Mouse (Mus musculus): ENCODE measurements at regions not wholly inside any gene's neighbourhood (a gene's known extent, or its start where the extent isn't known, plus 50 kb on each side); places are given as distances from the start of the nearest gene placed in this dataset.
A peak's percentile ranks its signal among the peaks of the same experiment; 100 is the strongest.

DNA sequence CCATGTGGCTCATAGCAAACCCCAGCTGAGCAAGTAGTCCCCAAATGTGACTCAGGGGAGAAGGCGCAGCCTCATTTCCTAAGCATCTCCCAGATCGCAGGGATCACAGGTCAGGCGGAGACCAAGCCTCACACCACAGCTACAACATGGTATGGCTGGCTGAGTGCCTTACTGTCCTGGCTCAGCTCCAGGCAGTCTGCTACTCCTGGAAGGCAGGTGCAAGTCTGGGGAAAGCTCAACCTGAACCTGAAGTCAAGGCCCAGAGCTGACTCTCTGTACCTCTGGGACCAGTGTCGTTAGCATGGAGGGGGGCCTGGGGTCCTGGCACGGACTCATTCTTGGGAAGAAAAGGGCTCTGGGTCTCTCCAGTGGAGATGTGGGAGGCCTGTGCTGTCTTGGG is 113.0 kb upstream of the A530016L24Rik start:
- DNase-seq (ENCODE audit: low spot score in 2 of 2) = no peak

DNA sequence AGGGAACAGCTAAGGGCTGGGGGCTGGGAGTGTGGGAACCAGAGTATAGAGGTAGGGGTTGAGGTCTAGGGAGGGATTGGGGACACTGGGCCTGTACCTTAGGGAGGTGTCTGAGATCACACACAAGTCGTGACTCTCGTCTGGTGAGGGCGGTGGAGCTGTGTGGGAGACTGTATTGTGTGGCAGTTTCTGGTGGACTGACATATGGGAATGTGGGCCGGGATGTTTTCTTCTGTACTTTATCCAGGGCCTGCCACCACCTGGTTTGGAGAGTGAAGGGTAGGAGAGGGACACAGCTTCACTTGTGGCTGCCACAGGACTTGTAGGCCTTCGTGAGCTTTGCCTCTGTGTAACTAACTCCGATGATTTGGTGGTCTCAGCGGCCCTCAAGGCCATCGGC is 112.5 kb upstream of the A530016L24Rik start:
- DNase-seq (ENCODE audit: low spot score in 2 of 2) = no peak

DNA sequence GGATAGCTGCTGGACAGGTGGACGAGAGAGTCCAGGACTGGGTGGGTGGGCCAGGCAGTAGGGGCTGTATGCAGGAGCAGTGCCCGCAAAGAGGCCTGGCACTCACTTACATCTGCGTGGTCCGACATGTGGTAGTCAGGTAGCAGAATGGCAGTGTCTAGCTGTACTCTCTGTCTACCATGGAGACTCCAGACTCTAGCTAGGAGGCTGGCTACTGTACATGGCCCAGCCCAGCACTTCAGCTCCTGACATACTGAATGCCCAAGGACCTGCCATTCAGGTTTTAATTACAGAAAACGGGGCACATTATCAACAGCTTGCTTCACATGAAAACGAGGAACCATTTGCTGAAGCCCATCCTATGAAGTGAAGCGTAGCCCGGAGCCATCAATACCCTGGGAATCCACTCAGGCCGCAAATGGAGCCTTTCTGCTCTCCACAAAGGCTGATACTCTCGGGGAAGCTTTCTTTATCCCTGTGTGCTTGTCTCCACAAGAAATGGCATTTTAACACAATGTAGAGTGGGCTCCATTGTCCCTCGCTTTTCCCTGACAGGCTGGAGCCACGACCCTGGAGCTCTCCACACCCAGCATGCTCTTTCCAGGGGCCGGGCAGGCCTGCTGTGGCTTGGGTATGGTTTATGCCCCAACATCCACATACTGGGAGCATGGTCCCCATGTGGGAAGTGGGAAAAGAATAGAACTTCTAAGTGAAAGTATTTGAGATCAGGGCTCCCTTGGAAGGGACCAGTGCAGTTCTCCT is 110.6 kb upstream of the A530016L24Rik start:
- no peak for DNase-seq (ENCODE audit: low spot score in 2 of 2)

DNA sequence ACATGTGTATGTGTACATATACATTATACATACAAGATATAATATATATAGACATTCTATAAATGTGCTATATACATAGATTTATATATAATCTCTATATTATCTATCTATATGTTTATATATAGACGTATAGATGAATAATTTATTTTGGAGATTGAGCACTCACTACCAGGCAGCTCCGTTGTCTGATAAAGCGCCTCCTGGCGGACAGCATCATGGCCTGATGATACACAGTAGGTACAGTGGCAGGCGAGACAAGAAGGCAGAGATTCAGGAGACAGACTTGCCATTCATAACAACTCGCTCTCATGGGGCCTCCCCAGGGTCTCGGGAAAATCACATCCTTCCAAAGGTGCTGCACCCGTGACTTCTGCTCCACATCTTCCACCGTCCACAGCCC is 101.4 kb upstream of the A530016L24Rik start:
- no peak for DNase-seq (ENCODE audit: low spot score in 2 of 2)

DNA sequence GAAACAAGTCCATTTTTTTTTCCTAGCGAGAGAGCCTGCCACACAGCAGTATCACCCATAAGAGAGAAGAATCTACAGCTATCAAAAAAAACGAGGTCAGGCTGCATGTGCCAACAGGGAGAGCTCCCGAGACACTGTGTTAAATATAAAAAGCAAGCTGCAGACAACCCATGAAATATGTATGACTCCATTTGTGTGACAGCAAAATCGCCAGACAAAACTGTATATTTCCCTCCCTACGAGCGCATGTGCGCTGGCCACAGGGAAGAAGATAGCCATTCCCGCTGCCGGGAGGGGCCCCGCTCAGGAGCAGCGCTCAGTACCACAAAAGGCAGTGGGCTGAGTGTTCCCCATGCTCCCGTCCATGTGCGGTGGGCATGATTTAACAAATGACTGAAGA is 93.3 kb upstream of the A530016L24Rik start:
- DNase-seq (ENCODE audit: low spot score in 2 of 2) = no peak

DNA sequence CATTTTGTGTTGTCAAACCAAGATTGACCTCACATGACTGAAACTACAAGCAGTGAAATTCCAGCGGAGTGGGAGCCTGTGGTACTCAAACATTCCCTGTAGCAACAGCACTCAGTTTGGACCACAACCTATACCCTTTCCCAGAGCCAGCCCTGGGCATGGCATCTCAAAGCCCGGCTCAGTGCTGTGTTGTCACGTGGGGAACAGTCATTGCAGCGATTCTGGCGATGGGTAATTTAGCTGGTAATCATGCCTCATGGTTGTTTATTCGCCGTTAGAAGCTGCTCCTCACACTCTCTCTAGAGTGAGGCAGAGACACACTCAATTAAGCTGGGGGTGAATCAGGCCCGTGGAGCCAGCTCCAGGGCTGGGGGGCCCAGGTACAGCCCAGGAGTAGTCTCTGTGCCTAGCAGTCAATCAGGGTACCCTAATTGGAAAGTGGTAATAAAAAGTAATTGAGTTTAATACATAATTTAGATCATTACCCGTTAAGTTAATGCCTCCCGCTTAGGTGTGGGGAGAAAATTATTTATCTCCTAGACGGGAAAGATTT is 85.5 kb upstream of the A530016L24Rik start:
- no peak for DNase-seq (ENCODE audit: low spot score in 2 of 2)

DNA sequence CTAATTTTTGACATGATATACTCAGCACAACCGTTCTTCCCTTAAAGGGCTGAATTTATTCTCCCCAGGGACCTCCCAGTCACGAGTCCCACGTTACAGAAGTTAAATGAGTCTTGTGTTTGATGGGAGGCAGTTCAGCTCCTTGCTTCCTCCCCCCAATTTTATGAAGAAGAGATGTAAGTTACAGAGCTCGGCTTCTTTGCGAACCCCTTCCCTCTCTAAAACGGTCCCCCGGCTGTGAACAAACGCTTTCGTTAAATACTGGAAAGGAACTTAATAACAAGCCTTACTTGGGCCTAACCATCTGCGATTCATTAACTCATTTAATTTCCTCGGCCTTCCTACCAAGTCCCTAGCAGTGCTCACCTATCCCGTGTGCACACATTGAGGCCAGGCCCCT is 84.9 kb upstream of the A530016L24Rik start:
- DNase-seq (ENCODE audit: low spot score in 2 of 2) = no peak

DNA sequence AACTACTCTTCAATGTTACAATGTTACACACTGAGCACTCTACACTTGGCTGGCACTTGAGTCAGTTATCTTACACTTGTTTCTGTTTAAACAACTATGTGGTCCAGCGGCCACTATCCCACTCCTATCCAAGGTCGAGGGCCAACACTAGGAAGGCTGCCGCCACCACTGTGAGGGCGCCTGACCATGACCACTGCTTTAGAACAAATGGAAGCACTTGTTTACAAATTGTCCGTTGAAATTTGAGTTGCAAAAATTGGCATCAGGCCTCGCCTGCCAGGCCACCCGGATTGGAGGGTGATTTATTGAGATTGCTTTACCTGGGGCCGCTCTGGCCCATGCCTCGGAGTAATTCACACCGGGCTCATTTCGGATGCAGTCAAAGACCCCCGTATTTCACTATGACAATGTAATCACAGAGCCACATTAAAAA is 83.5 kb upstream of the A530016L24Rik start:
- no peak for DNase-seq (ENCODE audit: low spot score in 2 of 2)

DNA sequence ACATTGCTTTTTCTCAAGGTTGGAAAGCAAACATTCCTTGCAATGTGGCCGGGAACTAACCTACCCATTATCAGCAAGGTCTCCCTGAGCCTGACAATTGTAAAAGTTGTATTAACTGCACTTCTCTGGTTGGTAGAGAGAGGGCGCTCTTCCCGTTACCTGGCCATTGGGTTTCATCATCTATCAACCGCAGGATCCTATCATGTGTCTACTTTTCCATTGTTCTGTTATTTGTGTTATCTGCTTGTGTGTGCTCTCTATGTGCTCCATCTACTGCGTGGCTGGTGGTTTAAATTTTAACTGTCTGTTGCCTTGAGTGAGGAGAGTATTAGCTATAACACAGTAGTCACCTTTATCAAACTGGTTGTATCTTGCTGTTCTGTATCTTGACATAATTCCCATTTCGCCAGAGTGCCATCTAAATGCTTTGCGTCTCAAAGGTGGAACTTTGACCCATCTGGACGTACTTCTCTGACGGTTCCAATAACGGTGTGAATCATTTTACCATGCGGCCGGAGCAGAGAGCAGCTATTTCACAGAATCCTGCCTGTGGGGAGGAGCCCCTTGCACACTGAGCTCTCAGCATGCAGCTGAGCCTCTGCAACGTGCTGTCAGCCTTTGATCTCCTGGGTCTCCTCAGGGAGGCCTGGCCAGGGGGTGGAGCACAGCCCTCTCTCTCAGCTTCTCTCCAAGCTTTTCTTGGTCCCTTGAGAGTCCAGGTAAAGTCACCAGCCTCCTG is 77.5 kb upstream of the A530016L24Rik start:
- DNase-seq (ENCODE audit: low spot score in 2 of 2) = no peak

DNA sequence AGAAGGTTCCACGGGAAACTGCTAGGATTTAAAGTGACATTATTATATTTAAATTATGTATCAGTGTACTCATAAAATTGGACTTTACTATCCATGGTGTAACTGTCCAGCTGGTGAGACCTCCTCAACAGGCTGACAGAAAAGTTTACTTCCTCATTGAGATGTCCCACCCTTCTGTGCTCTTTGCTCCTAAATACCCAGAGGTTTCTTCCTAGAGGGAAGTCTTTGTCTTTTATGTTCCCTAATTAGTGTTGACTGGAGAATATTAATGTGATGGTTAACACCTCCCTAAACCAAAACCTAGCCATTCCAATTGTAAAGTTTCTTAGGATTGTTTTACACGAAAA is 76.9 kb upstream of the A530016L24Rik start:
- no peak for DNase-seq (ENCODE audit: low spot score in 2 of 2)

DNA sequence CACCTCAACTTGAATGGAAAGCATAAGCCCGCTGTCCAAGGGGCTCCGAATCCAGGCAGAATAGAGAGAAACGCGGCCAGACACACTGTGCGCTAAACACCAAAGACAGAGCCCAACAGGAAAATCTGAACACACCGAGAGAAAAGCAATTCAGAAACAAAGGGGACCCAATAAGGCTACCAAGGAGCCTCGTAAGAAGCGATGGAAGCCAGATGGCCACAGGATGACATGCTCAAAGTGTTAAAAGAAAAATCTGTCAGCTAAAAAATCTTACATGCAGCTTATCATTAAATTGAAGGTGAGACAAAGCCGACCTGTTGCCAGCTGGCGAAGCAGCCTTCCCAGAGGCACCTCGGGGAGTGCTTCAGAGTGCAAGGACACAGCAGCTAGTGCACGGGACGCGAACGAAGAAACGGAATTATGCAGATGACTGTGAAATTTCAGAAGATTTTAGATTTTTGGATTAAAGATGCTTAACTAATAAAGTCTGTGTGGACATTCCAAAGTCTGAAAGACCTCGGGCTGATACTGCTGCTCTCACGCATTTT is 73.2 kb upstream of the A530016L24Rik start:
- no peak for DNase-seq (ENCODE audit: low spot score in 2 of 2)

DNA sequence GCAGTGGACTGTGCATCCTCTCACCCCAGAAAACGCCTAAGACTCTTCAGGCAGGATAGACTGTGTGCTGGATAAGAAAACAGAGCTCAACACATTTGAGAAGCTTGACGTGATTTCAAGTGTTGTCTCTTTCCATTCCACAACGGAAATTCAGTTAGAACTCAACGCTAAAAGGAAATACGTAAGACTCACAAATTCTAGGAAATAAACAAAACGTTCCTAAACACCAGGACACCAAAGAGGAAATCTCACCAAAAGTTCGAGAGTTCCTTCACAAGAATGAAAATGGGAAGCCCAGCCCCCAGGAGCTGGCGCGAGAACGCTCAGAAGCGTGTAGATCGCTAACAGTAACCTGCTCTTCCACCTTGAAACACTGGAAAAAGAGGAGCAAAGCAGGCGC is 72.7 kb upstream of the A530016L24Rik start:
- no peak for DNase-seq (ENCODE audit: low spot score in 2 of 2)

DNA sequence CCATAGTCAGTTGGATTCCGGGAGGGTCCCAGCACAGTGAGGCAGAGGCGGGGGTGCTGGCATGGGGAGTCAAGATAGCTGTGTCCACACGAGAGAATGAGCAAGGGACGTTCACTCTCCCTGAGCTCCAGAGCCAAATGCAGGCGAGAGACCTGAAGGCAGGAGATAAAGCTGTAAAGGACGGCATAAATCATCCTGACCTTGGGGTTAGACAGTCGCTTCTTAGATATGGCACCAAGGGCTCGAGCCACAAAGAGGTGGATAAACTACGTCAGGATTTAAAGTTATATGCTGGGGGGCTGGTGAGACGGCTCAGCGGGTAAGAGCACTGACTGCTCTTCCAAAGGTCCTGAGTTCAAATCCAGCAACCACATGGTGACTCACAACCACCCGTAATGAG is 70.6 kb upstream of the A530016L24Rik start:
- DNase-seq (ENCODE audit: low spot score in 2 of 2) = no peak

DNA sequence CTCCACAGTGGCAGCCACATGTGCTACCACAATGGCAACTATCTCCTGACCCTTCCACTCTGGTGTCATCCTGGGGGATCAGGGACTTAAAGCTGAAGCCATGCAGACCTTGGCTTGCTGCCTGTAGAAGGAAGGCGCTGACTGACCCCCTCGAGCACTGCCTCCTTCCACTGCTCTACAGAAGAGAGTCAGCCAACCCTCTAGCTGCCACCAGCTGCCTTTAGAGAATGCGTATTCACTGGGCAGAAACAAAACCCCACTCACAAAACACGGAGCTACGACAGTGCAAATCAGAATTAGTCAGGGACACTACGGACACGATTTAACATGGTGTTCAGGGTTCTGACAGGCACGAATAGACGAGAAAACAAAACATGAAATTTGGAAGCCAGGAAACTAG is 67.1 kb upstream of the A530016L24Rik start:
- DNase-seq (ENCODE audit: low spot score in 2 of 2) = no peak

DNA sequence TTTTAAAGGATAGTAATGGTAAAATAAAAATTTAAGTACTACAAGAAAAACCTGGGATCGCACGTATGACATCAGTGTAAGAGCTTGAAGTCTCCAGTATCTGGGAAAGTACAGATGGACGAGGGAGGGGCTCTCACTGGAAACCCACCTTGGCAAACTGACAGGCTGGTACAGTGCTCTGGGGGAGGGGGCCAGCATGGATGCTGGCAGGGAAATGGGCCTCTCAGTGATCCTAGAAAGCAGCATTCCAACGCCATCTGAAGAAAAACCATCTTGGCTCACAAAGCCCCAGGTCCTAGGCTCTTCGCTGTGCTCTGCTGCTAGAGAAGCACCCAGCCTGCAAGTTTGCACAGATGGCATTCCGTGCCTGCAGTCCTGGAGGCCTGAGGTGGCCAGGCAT is 65.1 kb upstream of the A530016L24Rik start:
- no peak for DNase-seq (ENCODE audit: low spot score in 2 of 2)

DNA sequence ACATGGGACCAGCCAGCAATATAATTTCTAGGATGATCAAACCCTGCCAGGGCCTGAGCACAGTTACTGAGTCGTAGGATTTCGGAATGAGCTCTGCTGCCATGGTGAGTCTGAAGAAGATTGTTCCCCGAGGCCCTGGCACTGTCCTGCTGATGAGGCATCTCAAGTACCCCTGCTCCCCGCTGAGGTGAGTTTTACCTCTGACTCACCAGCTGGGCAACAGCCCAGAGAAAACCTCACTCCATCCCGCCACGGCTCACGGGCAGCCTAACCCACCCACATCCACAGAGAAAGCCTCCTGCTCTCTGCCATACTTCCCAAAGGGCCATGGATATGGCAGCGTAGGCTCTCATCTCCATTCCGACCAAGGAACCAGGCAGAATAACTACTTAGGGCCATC is 62.6 kb upstream of the A530016L24Rik start:
- DNase-seq (ENCODE audit: low spot score in 2 of 2) = no peak

DNA sequence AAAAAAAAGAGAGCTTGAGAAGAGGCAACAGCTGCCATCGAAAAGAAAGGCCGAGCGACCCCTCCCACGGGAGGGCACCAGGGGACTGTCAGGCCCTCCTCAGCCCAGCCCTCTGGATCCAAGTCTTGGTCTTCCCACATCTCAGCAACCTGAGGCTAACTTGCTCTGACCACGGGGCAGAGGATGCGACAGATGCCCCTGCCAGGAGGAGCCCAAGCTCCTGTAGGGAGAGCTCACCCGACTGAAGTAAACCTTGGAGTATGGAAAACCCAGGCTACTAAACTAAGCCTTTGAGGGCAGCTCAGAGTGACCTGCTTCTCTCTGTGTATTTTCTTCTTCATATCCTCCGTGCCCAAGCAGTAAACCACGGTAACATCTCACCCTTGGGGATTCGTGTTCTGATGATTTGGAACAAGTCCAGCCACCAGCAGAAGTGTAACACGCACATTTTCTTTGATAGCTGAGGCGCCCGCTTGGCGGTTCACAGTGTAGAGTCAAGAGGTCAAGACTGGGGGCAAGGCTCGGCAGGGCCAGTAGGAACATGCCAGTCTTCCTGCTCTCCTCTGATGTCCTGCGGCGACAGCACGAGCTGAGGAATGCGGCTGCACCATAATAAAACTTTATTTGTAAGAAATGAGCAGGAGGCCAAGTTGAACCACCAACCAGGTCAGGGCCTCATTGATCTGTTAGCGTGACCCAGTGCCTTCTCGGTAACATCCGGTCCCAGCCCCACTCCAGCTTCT is 59.0 kb upstream of the A530016L24Rik start:
- no peak for DNase-seq (ENCODE audit: low spot score in 2 of 2)

DNA sequence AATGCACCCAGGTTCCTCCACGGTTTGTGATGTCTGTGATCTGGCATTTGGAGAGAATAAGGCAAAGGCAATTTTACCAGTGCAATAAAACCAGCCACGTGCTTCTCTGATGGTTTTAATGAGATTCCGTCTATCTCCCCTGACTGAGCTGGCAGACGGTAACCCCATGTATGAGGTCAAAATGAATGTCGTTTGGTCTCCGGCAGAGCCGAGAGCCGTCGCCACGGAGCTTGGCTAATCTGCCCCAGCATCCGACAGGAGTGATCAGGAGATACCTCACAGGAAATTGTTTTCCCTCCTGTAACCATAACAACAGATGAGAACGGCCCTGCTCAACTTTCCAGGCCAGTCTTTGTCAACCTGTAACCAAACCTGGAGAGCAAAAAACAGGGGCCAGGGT is 55.9 kb upstream of the A530016L24Rik start:
- DNase-seq (ENCODE audit: low spot score in 2 of 2) = no peak

DNA sequence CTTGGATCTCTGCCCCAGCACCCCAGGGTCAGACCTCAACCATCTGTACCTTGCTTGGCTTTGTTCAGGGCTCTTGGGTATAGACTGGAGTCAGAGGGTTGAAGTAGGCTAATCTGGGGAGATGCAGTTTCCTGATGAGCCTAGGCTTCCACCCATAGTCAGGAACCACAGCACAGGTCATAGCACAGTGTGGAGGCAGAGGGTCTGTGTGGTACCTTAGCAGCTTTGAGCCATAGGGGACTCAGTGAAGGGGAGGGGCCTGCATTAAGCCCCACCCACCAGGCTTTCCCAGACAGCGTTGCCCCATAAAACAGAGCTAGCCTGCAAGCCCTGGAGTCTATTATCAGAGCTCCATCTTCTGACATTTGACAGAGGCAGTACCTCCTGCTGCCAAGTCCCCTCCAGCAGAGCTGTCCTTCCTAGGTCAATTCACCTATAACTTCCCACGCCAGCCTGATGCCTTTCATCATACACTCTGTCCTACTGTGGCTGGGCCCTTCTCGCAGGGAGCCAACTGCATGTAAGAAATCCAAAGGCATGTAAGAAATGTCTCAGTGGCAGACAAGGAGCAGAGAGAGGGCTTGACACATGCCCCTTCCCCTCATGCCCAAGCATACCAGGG is 54.5 kb upstream of the A530016L24Rik start:
- no peak for DNase-seq (ENCODE audit: low spot score in 2 of 2)

DNA sequence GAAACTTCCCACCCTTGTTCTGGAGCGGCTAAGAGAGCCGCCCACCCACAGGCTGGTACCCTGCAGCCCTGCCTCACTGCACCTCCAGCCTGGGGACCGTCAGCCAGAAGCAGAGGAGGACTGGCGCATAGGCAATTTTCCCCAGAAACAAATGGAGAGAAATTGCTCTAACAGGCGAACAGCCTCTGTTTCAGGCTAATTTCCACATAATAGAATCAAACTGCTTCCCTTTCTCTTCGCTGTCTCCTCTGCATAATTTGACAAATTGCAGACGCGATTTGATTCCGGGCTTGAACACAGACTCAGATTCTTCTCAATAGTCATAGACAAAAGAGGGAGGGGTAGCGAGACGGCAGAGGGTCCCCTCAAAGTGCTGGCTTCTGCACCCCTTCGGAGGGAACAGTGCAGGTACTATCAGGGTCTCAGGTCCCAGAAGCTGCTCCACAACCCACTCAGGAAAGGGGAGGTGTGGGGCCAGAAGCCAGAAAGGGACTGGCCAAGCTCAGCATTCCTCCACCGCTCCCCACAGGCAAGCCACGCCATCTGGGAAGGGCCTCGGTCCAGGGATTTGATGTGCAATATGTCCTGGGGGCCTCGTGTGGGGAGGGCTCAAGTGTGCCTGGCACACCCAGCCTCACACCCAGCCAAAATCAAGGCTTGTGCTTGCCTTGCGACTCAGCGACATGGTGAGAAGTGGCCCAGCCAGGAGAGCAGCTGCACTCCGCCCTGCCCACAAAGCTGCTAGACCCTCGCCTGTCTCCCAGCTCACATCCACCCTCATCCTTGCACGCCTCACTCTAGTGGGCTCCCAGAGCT is 53.7 kb upstream of the A530016L24Rik start:
- peak in 1 of 2 experiments; percentile 23 for DNase-seq (ENCODE audit: low spot score in 2 of 2)

DNA sequence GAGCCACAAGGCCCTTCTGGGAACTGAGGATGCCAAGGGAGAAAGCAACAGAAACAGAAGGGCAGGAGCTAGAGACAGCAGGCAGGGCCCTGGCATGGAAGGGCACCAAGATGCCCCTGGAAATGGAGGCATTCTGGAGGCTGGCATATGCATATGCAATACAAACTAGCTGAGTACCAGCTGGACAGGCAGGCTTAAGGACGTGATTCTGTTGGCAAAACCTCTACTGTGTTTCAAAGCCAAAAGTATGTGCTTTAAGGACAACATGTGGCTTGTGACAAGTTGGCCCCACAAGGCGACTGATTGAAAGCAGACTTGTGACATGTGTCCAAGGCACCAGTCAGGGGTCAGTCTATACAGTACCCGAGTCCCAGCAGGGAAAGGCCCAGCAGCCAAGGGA is 52.2 kb upstream of the A530016L24Rik start:
- no peak for DNase-seq (ENCODE audit: low spot score in 2 of 2)
